Mouse (Mus musculus): ENCODE data around the gene Wfdc16. TPM values are rescaled to one million over a fixed set of nuclear protein-coding genes. Genes with fewer than 3 reads are reported as not detected.
"Not testable (repeated sequence)": the region's sequence is repeated elsewhere in the genome, so short reads cannot be mapped to it uniquely, and the experiment has no call there.

Gene Wfdc16
- not detected in 2 replicates for total RNA-seq (2017)

DNA sequence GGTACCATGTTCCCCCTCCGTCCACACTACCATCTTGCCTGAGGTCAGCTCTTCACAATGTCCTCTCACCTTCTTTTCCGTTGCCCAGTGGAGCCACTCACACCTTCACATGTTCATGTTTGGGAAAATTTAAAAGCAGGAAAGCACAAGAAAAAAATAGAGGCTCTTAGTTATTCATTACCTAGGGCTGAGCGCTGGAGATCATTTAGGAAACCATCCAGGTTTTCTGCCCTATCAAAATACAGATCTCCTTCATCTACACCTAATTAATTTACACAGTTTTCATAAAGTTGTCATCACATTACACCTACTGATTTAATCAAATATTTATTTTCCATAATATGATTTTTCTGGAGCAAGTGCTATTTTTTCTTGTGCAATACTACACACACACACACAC lies at the start of gene Wfdc16:
Gene Wfdc16, minus strand, starts transcription at position 101 of the 400 bp plus-strand sequence.
- no peak for ATAC-seq (ENCODE audit: extremely low read depth, insufficient number of reproducible peaks, low FRiP score, poor library complexity, severe bottlenecking)

DNA sequence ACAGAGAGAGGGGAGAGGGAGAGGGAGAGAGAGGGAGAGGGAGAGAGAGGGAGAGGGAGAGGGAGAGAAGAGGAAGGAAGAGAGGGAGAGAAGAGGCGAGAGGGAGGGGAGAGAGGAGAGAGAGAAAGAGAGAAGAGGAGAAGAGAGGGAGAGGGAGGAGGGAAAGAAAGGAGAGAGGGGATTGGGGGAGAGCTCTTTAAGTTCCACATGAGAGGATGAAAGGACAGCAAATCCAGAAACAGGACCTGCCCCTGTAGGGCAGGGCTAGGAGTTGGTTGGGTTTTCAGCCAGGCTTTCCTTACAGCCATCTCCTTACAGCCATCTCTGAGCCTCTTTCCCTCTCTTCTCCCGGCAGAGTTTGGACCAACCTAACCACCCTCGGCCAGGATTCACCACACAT lies 46.2 kb upstream of the Wfdc16 start, which contains the start of gene Wfdc13:
Gene Wfdc13, plus strand, starts transcription at position 301 of the 400 bp plus-strand sequence.
- no peak for ATAC-seq (ENCODE audit: extremely low read depth, insufficient number of reproducible peaks, low FRiP score, poor library complexity, severe bottlenecking)

DNA sequence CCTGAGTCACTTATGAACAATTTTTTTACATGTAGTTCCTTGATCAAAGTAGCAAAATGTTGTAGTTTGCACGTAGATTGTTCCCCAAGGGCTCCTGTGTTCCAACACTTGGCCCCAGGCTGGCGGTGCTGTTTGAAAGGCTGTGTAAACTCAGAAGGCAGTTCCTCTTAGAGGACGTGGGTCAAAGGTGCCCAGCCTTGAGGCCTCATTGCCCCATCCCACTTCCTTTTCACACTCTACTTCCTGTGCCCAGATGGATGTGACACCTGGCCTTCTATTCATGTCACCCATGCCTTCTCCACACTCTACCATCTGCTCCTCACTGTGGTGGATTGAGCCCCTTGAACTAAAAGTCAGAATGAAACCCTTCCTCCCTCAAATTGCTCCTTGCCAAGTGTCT lies 41.3 kb upstream of the Wfdc16 start:
- peak; percentile 73 for ATAC-seq (ENCODE audit: extremely low read depth, insufficient number of reproducible peaks, low FRiP score, poor library complexity, severe bottlenecking)

DNA sequence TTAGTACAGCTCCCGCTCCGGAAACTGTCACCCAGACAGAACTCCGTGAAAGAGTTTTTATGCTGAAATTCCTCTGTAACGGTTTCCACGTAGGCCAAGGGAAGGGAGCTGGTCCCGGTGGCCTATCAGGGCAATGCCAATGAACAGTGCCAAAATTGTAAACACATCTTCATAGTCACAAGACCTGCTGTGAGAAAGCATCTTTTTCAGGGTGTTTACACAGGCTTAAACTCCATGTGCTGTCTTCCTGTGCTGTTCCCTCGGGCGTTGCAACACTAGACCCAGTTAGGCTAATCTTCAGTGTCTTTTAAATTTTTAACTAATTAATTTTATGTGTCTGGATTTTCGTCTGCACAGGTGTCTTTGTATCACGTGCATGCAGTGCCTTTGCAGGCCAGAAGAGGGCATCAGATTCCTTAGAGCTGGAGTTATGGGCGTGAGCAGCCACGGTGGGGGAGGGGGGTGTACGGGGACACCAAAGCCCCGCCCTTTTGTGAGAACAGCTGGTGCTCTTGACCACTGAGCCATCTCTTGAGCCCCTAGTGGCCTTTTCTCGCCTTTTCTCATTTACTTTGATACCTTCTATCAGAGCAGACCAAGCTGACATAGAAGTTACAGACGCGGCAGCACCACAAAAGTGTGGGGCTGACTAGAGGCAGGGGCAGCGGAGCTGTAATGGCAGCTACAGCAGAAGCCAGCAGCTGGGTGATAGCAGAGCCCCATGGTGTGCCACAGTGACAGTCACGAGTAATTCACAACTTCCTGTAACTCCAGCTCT lies 40.4 kb upstream of the Wfdc16 start:
- peak; percentile 84 for ATAC-seq (ENCODE audit: extremely low read depth, insufficient number of reproducible peaks, low FRiP score, poor library complexity, severe bottlenecking)

DNA sequence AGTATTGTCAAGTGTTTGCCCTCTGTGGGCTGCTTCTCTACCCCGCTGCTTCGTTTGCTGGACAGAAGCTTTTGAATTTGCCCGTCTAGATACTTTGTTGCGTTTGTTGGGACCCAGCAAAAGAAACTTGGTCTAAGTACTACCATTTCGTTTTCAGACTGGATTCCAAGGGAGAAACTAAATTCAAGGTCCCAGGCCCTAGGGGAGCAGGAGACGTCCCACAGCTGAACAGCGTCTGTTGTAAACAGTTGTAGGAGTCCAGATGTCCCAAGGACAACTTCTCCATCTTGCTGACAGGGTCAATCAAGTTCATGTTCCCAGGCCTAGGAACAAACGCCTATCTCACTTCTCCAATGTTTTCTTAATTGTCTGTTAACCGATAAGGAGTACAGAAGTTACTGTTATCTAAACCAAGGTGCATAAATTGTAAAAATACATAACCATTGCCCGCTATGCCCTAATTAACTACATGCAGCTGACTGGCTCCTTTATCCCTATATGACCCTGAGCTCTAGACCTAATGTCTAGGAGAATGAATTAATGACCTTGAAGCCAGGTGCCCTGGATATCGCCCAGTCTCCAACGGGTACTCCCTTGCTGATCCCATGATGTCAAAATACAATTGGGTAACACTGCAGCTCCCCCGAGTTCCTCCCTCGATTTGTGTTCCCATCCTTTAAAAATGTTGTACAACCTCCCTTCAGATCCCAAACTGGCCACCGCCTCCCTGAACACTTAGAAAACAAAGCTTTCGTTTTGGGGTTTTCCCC lies 38.5 kb upstream of the Wfdc16 start:
- ATAC-seq (ENCODE audit: extremely low read depth, insufficient number of reproducible peaks, low FRiP score, poor library complexity, severe bottlenecking) = no peak

DNA sequence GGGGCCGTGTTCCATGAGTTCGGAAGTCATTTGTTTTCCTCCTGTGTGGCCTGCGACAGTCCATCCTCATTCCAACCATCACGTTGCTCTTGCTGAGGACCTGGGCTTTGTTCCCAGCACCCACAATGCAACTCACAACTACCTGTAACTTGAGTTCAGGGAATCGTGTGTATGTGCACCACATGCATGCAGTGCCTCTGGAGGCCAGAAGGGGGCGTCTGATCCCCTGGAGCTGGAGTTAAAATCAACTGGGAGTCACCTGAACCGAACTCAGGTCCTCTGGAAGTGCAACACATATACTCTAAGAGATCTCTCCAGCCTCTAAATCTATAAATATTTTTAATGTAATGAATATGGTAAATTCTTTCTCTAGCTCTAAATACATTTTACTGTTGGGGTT lies 37.5 kb upstream of the Wfdc16 start:
- ATAC-seq (ENCODE audit: extremely low read depth, insufficient number of reproducible peaks, low FRiP score, poor library complexity, severe bottlenecking) = no peak

DNA sequence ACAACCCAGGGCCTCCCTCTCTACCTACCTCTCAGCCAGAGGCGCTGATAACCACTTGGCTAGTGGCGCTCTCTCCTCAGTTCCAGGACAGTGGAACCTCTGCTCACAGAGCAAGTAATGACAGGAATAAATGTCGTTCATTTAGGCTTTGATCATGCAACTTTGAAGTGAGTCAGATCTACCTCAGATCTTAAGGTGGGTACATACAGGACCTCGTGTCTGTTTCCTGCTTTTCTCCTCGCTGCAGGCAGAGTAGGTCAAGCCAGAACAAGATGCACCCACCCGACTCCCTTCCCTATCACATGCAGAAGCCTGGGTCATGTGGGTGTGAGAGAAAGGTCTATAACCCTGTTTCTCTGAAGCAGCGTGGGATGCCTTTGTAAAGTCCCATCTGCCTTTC lies 35.4 kb upstream of the Wfdc16 start, which contains the start of gene Wfdc11:
Gene Wfdc11, minus strand, starts transcription at position 101 of the 400 bp plus-strand sequence.
- ATAC-seq (ENCODE audit: extremely low read depth, insufficient number of reproducible peaks, low FRiP score, poor library complexity, severe bottlenecking) = no peak

DNA sequence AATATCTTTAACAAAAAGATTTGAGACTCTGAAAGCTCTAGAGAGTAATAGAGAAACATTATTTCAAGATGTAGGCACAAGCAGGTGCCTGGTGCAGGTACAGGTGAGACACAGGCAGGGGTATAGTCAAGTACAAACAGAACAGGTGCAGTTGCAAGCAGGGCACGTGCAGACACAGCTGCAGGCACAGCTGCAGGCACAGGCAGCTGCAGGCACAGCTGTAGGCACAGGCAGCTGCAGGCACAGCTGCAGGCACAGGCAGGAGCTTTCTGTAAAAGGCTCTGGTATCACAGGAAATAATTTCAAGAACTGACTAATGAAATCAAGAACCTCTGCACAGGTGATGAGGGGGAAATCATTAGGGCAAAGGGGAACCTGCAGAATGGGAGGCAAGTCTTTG lies 32.3 kb upstream of the Wfdc16 start:
- no peak for ATAC-seq (ENCODE audit: extremely low read depth, insufficient number of reproducible peaks, low FRiP score, poor library complexity, severe bottlenecking)

DNA sequence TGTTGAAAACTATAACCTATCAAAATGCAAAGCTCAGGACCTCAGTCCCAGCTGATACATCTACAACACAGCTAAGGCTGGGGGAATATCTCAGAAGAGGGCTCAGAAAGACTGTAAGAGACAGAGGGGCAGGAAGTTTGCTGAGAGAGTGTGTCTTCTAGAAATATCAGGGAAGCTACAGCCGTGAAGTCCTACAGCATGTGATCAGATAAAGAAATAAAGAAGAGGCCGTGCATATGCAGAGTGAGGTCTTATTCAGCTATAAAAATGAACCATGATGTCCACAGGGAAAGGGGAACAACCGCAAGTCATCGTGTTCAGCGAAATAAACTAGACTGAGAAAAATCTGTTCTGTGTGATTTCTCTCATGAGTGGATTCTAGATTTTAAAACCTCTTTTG lies 31.7 kb upstream of the Wfdc16 start:
- ATAC-seq (ENCODE audit: extremely low read depth, insufficient number of reproducible peaks, low FRiP score, poor library complexity, severe bottlenecking) = no peak

DNA sequence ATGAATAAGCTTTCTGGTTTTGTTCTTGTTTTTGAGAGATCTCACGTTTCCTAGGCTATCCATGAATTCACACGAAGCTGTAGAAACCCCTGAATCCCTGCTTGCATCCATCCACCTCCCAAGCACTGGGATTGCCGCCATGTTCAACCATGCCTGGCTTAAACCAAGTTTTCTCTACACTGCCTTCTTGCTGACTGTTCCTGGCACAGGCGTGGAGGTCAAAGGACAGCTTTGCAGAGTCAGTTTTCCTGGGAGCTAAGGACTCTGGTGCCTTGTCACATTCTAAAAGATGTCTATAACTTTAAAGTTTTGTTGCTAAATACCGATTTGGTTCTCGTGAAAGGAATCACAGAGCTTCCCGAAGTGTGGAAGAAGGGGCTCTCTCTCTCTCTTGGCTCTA lies 26.3 kb upstream of the Wfdc16 start:
- no peak for ATAC-seq (ENCODE audit: extremely low read depth, insufficient number of reproducible peaks, low FRiP score, poor library complexity, severe bottlenecking)

DNA sequence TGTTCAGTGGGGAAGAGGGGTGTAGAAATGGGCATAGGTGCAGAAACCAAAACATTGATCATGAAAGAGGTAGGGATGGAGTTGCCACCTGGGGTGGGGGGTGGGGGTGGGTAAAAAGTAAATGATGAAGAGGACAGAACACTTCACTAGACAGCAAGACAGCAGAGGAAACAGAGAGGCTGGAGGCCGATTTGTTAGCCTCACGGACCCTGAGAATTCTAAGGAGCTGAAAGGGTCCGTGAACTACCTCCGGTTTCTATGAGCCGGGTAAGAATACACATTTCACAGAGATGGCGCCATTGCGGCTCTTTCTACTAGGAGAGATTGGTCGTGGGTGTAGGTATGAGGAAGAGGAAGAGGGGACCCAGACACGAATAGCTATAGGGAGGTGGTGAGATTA lies 17.9 kb upstream of the Wfdc16 start, which contains the start of gene Wfdc9:
Gene Wfdc9, minus strand, starts transcription at position 101 of the 400 bp plus-strand sequence.
- ATAC-seq (ENCODE audit: extremely low read depth, insufficient number of reproducible peaks, low FRiP score, poor library complexity, severe bottlenecking) = no peak

DNA sequence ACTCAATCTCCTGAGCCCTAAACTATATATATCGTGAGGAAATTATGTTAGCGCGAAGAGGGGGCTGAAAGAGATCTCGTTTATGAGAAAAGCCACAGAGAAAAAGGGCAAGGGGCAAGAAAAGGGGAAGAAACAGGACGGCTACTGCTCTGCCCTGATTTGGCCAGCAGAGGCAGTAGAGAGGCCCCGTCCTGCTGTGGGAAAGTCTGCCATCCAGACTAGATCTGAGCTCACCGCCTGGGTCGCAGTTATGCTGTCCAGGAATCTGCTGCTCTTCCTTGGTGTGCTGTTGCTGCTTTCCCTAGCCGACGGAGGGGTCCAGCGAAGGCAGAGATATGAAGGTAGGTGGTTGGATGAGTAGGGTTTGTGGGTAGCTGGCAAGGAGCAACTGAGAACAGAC lies 17.3 kb upstream of the Wfdc16 start, which contains the start of gene Wfdc10:
Gene Wfdc10, plus strand, starts transcription at position 189 of the 400 bp plus-strand sequence.
- ATAC-seq (ENCODE audit: extremely low read depth, insufficient number of reproducible peaks, low FRiP score, poor library complexity, severe bottlenecking) = peak; percentile 92

DNA sequence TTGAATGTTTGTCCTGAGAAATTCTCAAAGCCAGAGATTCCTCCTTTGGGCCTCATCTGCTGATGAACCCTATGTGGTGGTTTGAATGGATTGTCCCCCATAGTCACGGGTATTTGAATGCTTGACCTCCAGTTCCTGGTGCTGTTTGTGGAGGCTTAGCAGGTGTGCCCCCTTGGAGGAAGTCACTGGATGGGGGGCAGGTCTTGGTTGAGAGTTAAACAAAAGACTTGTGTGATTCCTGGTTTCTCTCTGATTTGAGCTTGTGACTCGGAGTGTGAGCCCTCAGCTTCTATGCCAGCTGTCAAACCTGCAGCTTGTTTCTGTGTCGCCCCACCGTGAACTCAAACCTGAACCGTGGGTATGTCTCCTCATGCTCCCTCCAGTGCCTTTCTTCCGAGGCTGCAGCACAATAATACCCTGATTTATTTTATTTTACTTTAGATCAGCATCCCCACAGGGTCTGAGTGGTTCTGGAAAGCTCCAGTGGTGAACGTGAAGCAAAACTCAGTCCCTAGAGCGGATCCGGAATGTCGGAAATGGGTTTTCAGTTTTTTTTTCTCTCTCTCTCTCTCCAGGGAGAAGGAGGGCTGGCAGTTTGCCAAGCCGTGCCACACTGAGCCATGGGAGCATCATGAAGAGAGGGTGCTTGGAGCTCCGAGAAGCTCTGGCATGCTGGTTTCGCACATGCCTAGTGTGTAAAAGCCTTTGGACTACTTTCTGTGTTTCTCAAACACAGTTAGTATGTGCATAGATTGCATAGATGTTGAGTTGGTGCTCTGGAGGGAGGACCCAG lies 3.5 kb upstream of the Wfdc16 start:
- no peak for ATAC-seq (ENCODE audit: extremely low read depth, insufficient number of reproducible peaks, low FRiP score, poor library complexity, severe bottlenecking)

DNA sequence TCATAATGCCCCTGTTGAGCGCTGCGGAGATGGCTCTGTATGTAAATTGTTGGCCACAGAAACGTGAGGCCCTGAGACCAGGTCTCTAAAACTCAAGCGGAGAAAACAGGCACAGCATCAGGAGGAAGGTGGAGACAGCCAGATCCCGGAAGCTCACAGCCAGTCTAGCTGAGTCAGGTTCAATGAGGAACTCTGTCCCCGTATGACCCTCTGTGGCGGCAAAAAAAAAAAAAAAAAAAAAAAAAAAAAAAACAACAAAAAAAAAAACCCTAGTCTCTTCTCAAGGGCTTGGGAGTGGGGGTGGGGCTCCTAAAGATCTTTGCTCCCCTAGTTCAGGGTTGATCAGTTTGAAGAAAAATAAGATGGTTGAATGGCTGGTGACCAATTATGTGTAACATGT lies 2.5 kb upstream of the Wfdc16 start:
- peak; percentile 99 for ATAC-seq (ENCODE audit: extremely low read depth, insufficient number of reproducible peaks, low FRiP score, poor library complexity, severe bottlenecking)

DNA sequence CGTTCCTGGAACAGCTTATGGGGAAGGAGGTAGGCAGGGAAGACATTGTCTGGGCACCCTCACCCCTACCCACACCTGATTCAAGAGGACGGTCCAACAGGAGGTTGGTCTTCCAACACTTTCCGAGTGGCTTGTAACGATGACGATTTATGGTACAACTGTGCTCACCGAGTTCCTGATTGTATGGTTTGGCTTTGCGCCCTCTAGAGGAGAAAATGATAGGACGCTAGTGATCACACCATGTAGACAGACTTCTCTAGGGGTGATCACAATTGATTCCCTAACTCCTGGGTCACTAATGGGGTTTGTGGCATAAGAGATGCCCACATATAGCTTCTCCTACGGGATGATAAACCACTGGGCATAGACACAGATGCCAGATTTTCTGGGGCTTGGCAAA lies 3.3 kb downstream of the Wfdc16 start:
- ATAC-seq (ENCODE audit: extremely low read depth, insufficient number of reproducible peaks, low FRiP score, poor library complexity, severe bottlenecking) = no peak

DNA sequence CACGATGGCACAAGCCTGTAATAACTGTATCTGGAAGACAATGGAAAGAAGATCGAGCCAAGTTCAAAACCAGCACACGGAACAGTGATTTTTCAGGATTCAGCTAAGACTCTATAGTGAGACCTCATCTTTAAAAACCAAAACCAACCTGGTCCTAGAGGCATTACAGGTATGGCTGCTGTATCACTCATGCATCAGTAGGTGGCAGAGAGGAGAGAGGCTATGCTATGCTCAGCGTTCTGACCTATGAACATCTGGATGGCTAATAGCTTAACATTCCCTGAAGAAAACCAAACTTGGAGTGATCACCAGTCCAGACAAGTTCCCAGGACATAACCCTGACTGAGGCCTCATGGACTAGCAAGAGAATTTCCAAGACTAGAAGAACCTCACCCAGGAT lies 16.8 kb downstream of the Wfdc16 start:
- no peak for ATAC-seq (ENCODE audit: extremely low read depth, insufficient number of reproducible peaks, low FRiP score, poor library complexity, severe bottlenecking)

DNA sequence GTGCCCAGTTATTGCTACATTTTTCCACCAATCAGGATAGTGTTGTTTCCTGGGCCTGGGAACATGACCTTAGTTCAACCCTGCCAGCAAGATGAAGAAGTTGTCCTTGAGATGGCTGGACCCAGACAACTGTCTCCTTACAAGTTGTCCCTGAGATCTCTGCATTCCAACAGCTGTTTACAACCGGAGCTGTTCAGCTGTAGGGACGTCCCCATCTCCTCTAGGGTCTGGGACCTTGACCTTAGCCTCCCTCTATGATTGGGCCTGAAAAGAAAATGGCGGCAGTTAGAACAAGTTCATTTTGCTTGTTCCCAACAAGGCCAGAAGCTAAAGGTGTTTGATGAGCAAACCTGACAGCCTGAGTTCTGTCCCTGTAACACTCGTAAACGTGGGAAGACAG lies 19.5 kb downstream of the Wfdc16 start:
- no peak for ATAC-seq (ENCODE audit: extremely low read depth, insufficient number of reproducible peaks, low FRiP score, poor library complexity, severe bottlenecking)

DNA sequence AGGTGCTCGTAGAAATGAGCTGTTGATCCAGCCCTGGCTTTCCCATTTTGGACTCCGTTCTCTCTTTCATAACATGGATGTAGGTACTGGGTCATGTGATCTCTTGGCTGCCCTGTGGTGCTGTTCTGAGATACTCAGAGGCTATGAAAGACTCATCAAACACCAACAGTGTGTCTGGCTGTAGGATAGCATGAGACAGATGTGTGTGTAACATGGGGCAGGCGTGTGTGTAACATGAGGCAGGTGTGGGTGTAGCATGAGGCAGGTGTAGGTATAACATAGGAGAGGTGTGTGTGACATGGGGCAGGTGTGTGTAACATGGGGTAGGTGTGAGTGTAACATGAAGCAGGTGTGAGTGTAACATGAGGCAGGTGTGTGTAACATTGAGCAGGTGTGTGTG lies 23.2 kb downstream of the Wfdc16 start:
- no peak for ATAC-seq (ENCODE audit: extremely low read depth, insufficient number of reproducible peaks, low FRiP score, poor library complexity, severe bottlenecking)

DNA sequence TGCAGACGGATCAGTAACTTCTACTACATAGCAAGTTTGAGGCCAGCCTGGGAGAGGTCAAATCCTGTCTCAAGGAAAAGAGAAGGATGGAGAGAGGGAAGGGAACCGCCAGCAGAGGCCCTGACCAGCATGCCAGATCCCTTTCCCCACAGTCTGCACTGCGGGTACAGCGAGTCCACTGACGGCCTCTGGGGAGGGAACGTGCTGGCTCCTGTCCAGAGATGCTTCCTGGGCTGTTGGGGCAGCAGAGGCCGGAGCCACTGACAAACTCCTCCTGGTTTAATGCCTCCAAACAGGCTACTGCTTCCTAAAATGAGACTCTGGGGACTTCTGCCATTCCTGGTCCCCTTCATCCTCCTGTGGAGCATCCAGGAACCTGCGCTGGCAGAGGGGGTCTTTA lies 25.1 kb downstream of the Wfdc16 start, which contains the start of the genes Wfdc6b and Wfdc8:
Gene Wfdc6b, plus strand, starts transcription at position 52 of the 400 bp plus-strand sequence.
Gene Wfdc8, minus strand, starts transcription at position 156 of the 400 bp plus-strand sequence.
- ATAC-seq (ENCODE audit: extremely low read depth, insufficient number of reproducible peaks, low FRiP score, poor library complexity, severe bottlenecking) = not testable (repeated sequence)

Measured in neutrophil, adult 5-6 weeks (primary cell).